Mouse (Mus musculus) cerebellum, adult 11-12 months (tissue): ENCODE results near the gene Zglp1.
"Not testable (repeated sequence)": the region's sequence is repeated elsewhere in the genome, so short reads cannot be mapped to it uniquely, and the experiment has no call there.

Experiments
- DNase-seq: peaks from one replicate; pipeline ENCODE4 v3.0.0; 2022

The Zglp1 gene

GRCm38 (mm10) chr9:21062928-21063327 is 4.0 kb downstream of the Zglp1 start:
- DNase-seq: no peak

GRCm38 (mm10) chr9:21051578-21051977 is 15.3 kb downstream of the Zglp1 start:
- DNase-seq: no peak

- DNase-seq: no peak
Observed at GRCm38 (mm10) chr9:21045235-21045634, 21.7 kb downstream of the Zglp1 start.

- DNase-seq: not testable (repeated sequence)
Observed at GRCm38 (mm10) chr9:21044785-21045184, 22.1 kb downstream of the Zglp1 start.

- DNase-seq: no peak
Observed at GRCm38 (mm10) chr9:21043563-21043962, 23.3 kb downstream of the Zglp1 start.

GRCm38 (mm10) chr9:21041308-21041707 is 25.6 kb downstream of the Zglp1 start:
- no peak for DNase-seq

GRCm38 (mm10) chr9:21039779-21040178 is 27.1 kb downstream of the Zglp1 start:
- DNase-seq: no peak

GRCm38 (mm10) chr9:21037481-21037891 is 29.4 kb downstream of the Zglp1 start:
- DNase-seq: no peak

- DNase-seq: no peak
Observed at GRCm38 (mm10) chr9:21036666-21037065, 30.2 kb downstream of the Zglp1 start.

GRCm38 (mm10) chr9:21036161-21036560 is 30.7 kb downstream of the Zglp1 start:
- no peak for DNase-seq

- DNase-seq: no peak
Observed at GRCm38 (mm10) chr9:21035586-21035985, 31.3 kb downstream of the Zglp1 start.

- DNase-seq: no peak
Observed at GRCm38 (mm10) chr9:21034481-21035085, 32.3 kb downstream of the Zglp1 start.

- DNase-seq: no peak
Observed at GRCm38 (mm10) chr9:21033136-21033535, 33.8 kb downstream of the Zglp1 start.

- DNase-seq: no peak
Observed at GRCm38 (mm10) chr9:21032491-21032890, 34.4 kb downstream of the Zglp1 start.

- no peak for DNase-seq
Observed at GRCm38 (mm10) chr9:21031896-21032351, 35.0 kb downstream of the Zglp1 start, which contains the start of gene Icam5. Gene Icam5 (plus strand): TSS chr9:21032073.

GRCm38 (mm10) chr9:21031251-21031895 is 35.5 kb downstream of the Zglp1 start:
- peak; percentile 39 for DNase-seq

- peak; percentile 73 for DNase-seq
Observed at GRCm38 (mm10) chr9:21030781-21031250, 36.1 kb downstream of the Zglp1 start.

GRCm38 (mm10) chr9:21030055-21030600 is 36.8 kb downstream of the Zglp1 start:
- no peak for DNase-seq

GRCm38 (mm10) chr9:21029291-21030054 is 37.4 kb downstream of the Zglp1 start, which contains the start of gene Icam4:
Gene Icam4 (plus strand): TSS chr9:21029373.
- DNase-seq: peak; percentile 46

GRCm38 (mm10) chr9:21028560-21029110 is 38.3 kb downstream of the Zglp1 start:
- DNase-seq: no peak

- no peak for DNase-seq
Observed at GRCm38 (mm10) chr9:21027774-21028290, 39.1 kb downstream of the Zglp1 start.

- DNase-seq: no peak
Observed at GRCm38 (mm10) chr9:21026849-21027248, 40.0 kb downstream of the Zglp1 start.
